Mouse (Mus musculus) gastrocnemius, postnatal 14 days (tissue): ENCODE data around the gene Rab8a. TPM values are rescaled to one million over a fixed set of nuclear protein-coding genes. Genes with fewer than 3 reads are reported as not detected.

Source experiments
- DNase-seq: peaks from one replicate; pipeline ENCODE4 v3.0.0; 2021; ENCODE audit warnings: mixed read lengths
- intact Hi-C: fragments of 180-260 bp; cut with DNase I; formaldehyde crosslinking; loops from one replicate; pipeline ENCODE4 v1.15.1; 2025; ENCODE audit warnings: low total_unique reads
- total RNA-seq, 2 experiments: library from RNA; stranded (reverse); gene quantifications; 2 replicates each; pipeline ENCODE4 v1.2.3; 2021

The Rab8a gene
- total RNA-seq, 2 experiments from 2014 or later: 17.4 to 18.7 TPM

GRCm38 (mm10) chr8:72192065-72192464 lies 31.1 kb downstream of the Rab8a start:
- no peak for DNase-seq

GRCm38 (mm10) chr8:72197997-72198396 lies 37.0 kb downstream of the Rab8a start:
- intact Hi-C loops: no loop called here
- no peak for DNase-seq

More at GRCm38 (mm10) chr8:72192065-72192464, 31.1 kb downstream of the Rab8a start:
- intact Hi-C loops: no loop called here

GRCm38 (mm10) chr8:72208582-72208981 lies 47.6 kb downstream of the Rab8a start:
- intact Hi-C loops: no loop called here
- DNase-seq: no peak

GRCm38 (mm10) chr8:72210222-72210621 lies 49.2 kb downstream of the Rab8a start:
- intact Hi-C loops: no loop called here
- no peak for DNase-seq

GRCm38 (mm10) chr8:72210710-72211109 lies 49.7 kb downstream of the Rab8a start:
- no peak for DNase-seq
- intact Hi-C loops: no loop called here

GRCm38 (mm10) chr8:72211846-72212245 lies 50.8 kb downstream of the Rab8a start:
- DNase-seq: no peak
- intact Hi-C loops: no loop called here

GRCm38 (mm10) chr8:72212751-72213150 lies 51.8 kb downstream of the Rab8a start, which contains the start of gene Cib3:
TSS of gene Cib3 (minus strand) at chr8:72212837.
- no peak for DNase-seq
- intact Hi-C loops: no loop called here

GRCm38 (mm10) chr8:72213536-72213935 lies 52.5 kb downstream of the Rab8a start, which contains the start of gene Gm11034:
TSS of gene Gm11034 (minus strand) at chr8:72213636.
- DNase-seq: no peak
- intact Hi-C loops: no loop called here

GRCm38 (mm10) chr8:72215060-72215459 lies 54.1 kb downstream of the Rab8a start:
- intact Hi-C loops: no loop called here
- no peak for DNase-seq

- intact Hi-C loops: no loop called here
- DNase-seq: no peak
Measured at GRCm38 (mm10) chr8:72215871-72216270, 54.9 kb downstream of the Rab8a start.

- DNase-seq: no peak
- intact Hi-C loops: no loop called here
Measured at GRCm38 (mm10) chr8:72218781-72219540, 58.0 kb downstream of the Rab8a start.

- peak; percentile 87 for DNase-seq
- intact Hi-C loops: loop anchor here (5.0 kb wide), 1 partner anchor 47 kb away; no protein-coding TSS in a partner anchor
Measured at GRCm38 (mm10) chr8:72219541-72220363, 58.8 kb downstream of the Rab8a start, which contains the start of gene Fam32a. TSS of gene Fam32a (plus strand) at chr8:72219730.

- DNase-seq: no peak
- intact Hi-C loops: loop anchor here (5.0 kb wide), 1 partner anchor 48 kb away; no protein-coding TSS in a partner anchor
Measured at GRCm38 (mm10) chr8:72220758-72221157, 59.8 kb downstream of the Rab8a start.

GRCm38 (mm10) chr8:72222656-72223055 lies 61.7 kb downstream of the Rab8a start:
- no peak for DNase-seq
- intact Hi-C loops: loop anchor here (5.0 kb wide), 1 partner anchor 50 kb away; no protein-coding TSS in a partner anchor

Other genes with a start within 250 kb of the Rab8a start
- 1 to 10 TPM; 2.9 to 3.3 TPM for gene Zfp961, start 210.2 kb upstream of the Rab8a start, total RNA-seq
- gene Cyp4f18, start 151.6 kb upstream of the Rab8a start, total RNA-seq: under 1 TPM in 1 of 2 experiments, not detected in 1; 0.31 TPM
- gene Olfr372, start 120.0 kb upstream of the Rab8a start, total RNA-seq: not detected
- gene Olfr373, start 78.0 kb upstream of the Rab8a start, total RNA-seq: not detected
- gene Olfr374, start 54.2 kb upstream of the Rab8a start, total RNA-seq: not detected
- 10 to 100 TPM; 76.3 to 97.2 TPM for gene Tpm4, start 26.2 kb upstream of the Rab8a start, total RNA-seq
- not detected for gene Hsh2d, start 28.4 kb downstream of the Rab8a start, total RNA-seq
- gene Cib3, start 51.6 kb downstream of the Rab8a start, total RNA-seq: not detected
- not detected for gene Gm11034, start 52.4 kb downstream of the Rab8a start, total RNA-seq
- gene Fam32a, start 58.5 kb downstream of the Rab8a start, total RNA-seq: 10 to 100 TPM; 10.9 to 13.4 TPM
- gene Ap1m1, start 78.8 kb downstream of the Rab8a start, total RNA-seq: 10 to 100 TPM; 24.7 to 27.2 TPM
- 1 to 10 TPM; 5.1 to 7.5 TPM for gene Gm10282, start 144.1 kb downstream of the Rab8a start, total RNA-seq
- 10 to 100 TPM; 19.1 to 24.1 TPM for gene Klf2, start 157.8 kb downstream of the Rab8a start, total RNA-seq